ENCODE assay signal across 27 mouse cellular contexts in the genomic region with DNA sequence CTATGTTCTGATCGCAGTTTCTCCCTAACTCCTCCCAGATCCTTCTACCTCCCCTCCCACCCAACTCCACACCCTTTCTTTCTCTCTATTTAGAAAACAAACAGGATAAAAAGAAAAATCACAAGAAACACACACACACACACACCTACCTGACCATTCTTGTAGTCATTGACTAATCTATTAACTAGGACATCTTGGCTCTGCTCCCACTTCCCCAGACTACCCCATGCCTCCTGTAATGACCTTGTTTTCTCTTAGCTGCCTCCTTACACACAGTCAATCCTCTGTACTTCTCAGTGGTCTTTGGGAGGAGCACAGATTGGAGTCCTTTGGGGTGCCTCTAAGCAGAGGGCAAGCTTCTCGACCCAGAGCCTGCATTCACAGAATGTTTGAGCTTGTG.
A peak's percentile ranks its signal among the peaks of the same experiment; 100 is the strongest.
DNase-seq lines count a peak whose midpoint lies in the region; ATAC-seq and TF ChIP-seq lines count a peak whose summit lies in the region.
"Had no signal": no experiment of that assay in that cellular context is flagged by ENCODE, and none has a peak within 500 bp of the region (broad histone marks: within the 10 kb centered on the region; RNA-seq: fewer than 3 reads in every experiment).

No protein-coding gene starts in this region.

- no peak for TF ChIP-seq POLR2A in kidney, adult 2 months (IDR thresholded peaks at IDR 0.05; ENCODE audit: low read depth, low read length)

- WGBS in kidney, adult 2 months = 26% methylated on average over 2 of the region's 2 CpGs
- 67% methylated on average over 2 of the region's 2 CpGs for WGBS in kidney, embryonic 15.5 days
- 75% methylated on average over 2 of the region's 2 CpGs for WGBS in midbrain, embryonic 15.5 days

- no peak overlapping the region for H3K4me3 ChIP-seq in kidney, adult 2 months (ENCODE audit: insufficient read depth, low read depth, low read length)
- no peak overlapping the region for H3K4me3 ChIP-seq in kidney, embryonic 15.5 days (replicated peaks)
- no peak overlapping the region for H3K4me3 ChIP-seq in midbrain, embryonic 15.5 days
- H3K4me3 ChIP-seq: embryonic facial prominence, embryonic 10.5 days; embryonic facial prominence, embryonic 13.5 days; erythroblast, embryonic 14.5 days; forebrain, embryonic 12.5 days; forebrain, embryonic 15.5 days; heart, embryonic 12.5 days; heart, embryonic 15.5 days; hindbrain, embryonic 10.5 days; hindbrain, embryonic 13.5 days had no signal

- ATAC-seq in kidney, embryonic 15.5 days (replicated peaks; ENCODE audit: low FRiP score) = no peak
- no peak for ATAC-seq in midbrain, embryonic 15.5 days (replicated peaks)
- ATAC-seq: CD4-positive, CD25-positive, alpha-beta regulatory T cell, adult 4 months; forebrain, embryonic 15.5 days had no signal

- H3K27me3 ChIP-seq in kidney, adult 2 months (replicated peaks; ENCODE audit: control insufficient read depth, insufficient read depth, low read length) = no peaks in the 10 kb centered on the region
- no peaks in the 10 kb centered on the region for H3K27me3 ChIP-seq in kidney, embryonic 15.5 days
- H3K27me3 ChIP-seq in midbrain, embryonic 15.5 days (replicated peaks) = no peaks in the 10 kb centered on the region
- H3K27me3 ChIP-seq: embryonic facial prominence, embryonic 13.5 days; forebrain, embryonic 12.5 days; forebrain, embryonic 15.5 days; heart, embryonic 12.5 days; heart, embryonic 15.5 days; hindbrain, embryonic 13.5 days had no signal

- no peak overlapping the region for H3K9ac ChIP-seq in kidney, embryonic 15.5 days
- no peak overlapping the region for H3K9ac ChIP-seq in midbrain, embryonic 15.5 days
- H3K9ac ChIP-seq: embryonic facial prominence, embryonic 13.5 days; forebrain, embryonic 12.5 days; forebrain, embryonic 15.5 days; heart, embryonic 12.5 days; heart, embryonic 15.5 days; hindbrain, embryonic 13.5 days had no signal

- peak overlapping the region; percentile 54 for H3K27ac ChIP-seq in kidney, adult 2 months (ENCODE audit: insufficient read depth, low read depth, low read length)
- no peak overlapping the region for H3K27ac ChIP-seq in kidney, embryonic 15.5 days
- H3K27ac ChIP-seq in midbrain, embryonic 15.5 days = no peak overlapping the region
- H3K27ac ChIP-seq: embryonic facial prominence, embryonic 10.5 days; embryonic facial prominence, embryonic 13.5 days; forebrain, embryonic 12.5 days; forebrain, embryonic 15.5 days; heart, embryonic 15.5 days; hindbrain, embryonic 10.5 days; hindbrain, embryonic 13.5 days had no signal

- H3K36me3 ChIP-seq in kidney, adult 2 months (ENCODE audit: control insufficient read depth, insufficient read depth, low read length) = no peaks in the 10 kb centered on the region
- no peaks in the 10 kb centered on the region for H3K36me3 ChIP-seq in kidney, embryonic 15.5 days
- no peaks in the 10 kb centered on the region for H3K36me3 ChIP-seq in midbrain, embryonic 15.5 days (replicated peaks)
- H3K36me3 ChIP-seq: embryonic facial prominence, embryonic 10.5 days; embryonic facial prominence, embryonic 13.5 days; forebrain, embryonic 12.5 days; forebrain, embryonic 15.5 days; heart, embryonic 12.5 days; heart, embryonic 15.5 days; hindbrain, embryonic 10.5 days; hindbrain, embryonic 13.5 days had no signal

- TF ChIP-seq CTCF in kidney, adult 2 months (conservative IDR thresholded peaks at IDR 0.05; ENCODE audit: insufficient read depth, insufficient read length, low read depth, low read length) = no peak

- peak; percentile 83 for DNase-seq in kidney, adult 2 months
- DNase-seq in kidney, adult 9 months = peak; percentile 84
- DNase-seq in kidney, postnatal 14 days = peak; percentile 67
- no peak for DNase-seq in urinary bladder, postnatal 14 days (ENCODE audit: low spot score)
- DNase-seq: adrenal gland, adult 2 months; adrenal gland, postnatal 14 days; cerebellum, adult 11 months; cerebellum, adult 2 months; cerebellum, adult 9-11 months; cerebellum, postnatal 36 days; embryo, embryonic 11 days; gastrocnemius, postnatal 25 days; heart, adult 18-20 months; heart, postnatal 10 days; heart, postnatal 36 days had no signal

- peaks cover 6% of the 10 kb centered on the region for H3K4me1 ChIP-seq in kidney, adult 2 months (ENCODE audit: control insufficient read depth, insufficient read depth, low read length)
- no peaks in the 10 kb centered on the region for H3K4me1 ChIP-seq in kidney, embryonic 15.5 days
- no peaks in the 10 kb centered on the region for H3K4me1 ChIP-seq in midbrain, embryonic 15.5 days
- H3K4me1 ChIP-seq: embryonic facial prominence, embryonic 10.5 days; embryonic facial prominence, embryonic 13.5 days; heart, embryonic 12.5 days; heart, embryonic 15.5 days had no signal

- no peak overlapping the region for H3K4me2 ChIP-seq in kidney, embryonic 15.5 days
- no peak overlapping the region for H3K4me2 ChIP-seq in midbrain, embryonic 15.5 days
- H3K4me2 ChIP-seq: embryonic facial prominence, embryonic 13.5 days; forebrain, embryonic 12.5 days; forebrain, embryonic 15.5 days; heart, embryonic 12.5 days; heart, embryonic 15.5 days; hindbrain, embryonic 13.5 days had no signal

- H3K9me3 ChIP-seq in kidney, embryonic 15.5 days (replicated peaks) = no peaks in the 10 kb centered on the region
- no peaks in the 10 kb centered on the region for H3K9me3 ChIP-seq in midbrain, embryonic 15.5 days
- H3K9me3 ChIP-seq: embryonic facial prominence, embryonic 10.5 days; embryonic facial prominence, embryonic 13.5 days; forebrain, embryonic 12.5 days; forebrain, embryonic 15.5 days; heart, embryonic 12.5 days; heart, embryonic 15.5 days; hindbrain, embryonic 10.5 days; hindbrain, embryonic 13.5 days had no signal
